9 mouse cellular contexts compared by ENCODE assay signal in the genomic region with DNA sequence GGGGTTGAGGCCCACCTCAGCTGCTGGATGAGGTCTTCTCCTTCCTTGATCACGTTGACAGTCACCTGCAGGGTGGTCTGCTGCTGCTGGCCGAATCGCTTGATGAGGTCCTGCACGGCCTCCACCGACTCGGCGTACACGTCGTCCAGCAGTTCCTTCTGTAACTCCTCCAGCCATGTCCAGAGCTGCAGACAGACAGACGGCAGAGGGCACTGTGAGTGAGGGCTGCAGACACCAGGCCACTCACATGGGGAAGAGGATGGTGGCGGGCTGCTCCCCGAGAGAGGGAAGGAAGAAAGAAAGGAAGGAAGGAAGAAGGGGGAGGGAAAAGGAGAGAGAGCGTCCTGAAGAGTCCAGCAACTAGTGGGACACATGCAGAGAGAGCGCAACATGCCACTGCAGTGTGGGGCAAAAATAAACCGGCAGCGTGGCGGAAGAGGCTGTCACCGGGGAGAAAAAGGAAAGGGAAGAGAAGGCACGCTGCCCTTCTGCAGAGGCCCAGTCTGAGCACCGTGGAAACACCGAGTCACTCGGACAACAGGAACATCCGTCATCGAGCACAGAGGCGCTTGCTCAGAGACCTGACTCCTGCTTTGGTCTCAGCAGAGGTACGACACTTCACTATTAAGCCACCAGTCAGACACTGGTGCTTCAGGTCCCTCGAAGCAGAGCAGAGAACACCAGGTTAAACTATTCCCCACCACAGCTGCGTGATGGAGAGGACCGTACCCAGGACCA.
DNase-seq lines count a peak whose midpoint lies in the region; ATAC-seq and TF ChIP-seq lines count a peak whose summit lies in the region.
"Had no signal": no experiment of that assay in that cellular context is flagged by ENCODE, and none has a peak within 500 bp of the region (broad histone marks: within the 10 kb centered on the region; RNA-seq: fewer than 3 reads in every experiment).

No protein-coding gene starts in this region.

- H3K27ac ChIP-seq in cortical plate, adult 2 months (ENCODE audit: insufficient read depth, low read length): 0 out of 2 replicates have a peak overlapping the region, but pooled peaks have one; percentile 9
- no peak overlapping the region for H3K27ac ChIP-seq in hindbrain, embryonic 16.5 days (ENCODE audit: low read depth, low read length)
- no peak overlapping the region for H3K27ac ChIP-seq in forebrain, embryonic 11.5 days (ENCODE audit: low read depth, low read length)
- no peak overlapping the region for H3K27ac ChIP-seq in forebrain, embryonic 14.5 days (ENCODE audit: low read depth, low read length)
- H3K27ac ChIP-seq: neural tube, embryonic 12.5 days had no signal

- WGBS in hindbrain, embryonic 16.5 days: 57% methylated on average over 29 of the region's 29 CpGs
- 73% methylated on average over 29 of the region's 29 CpGs for WGBS in forebrain, embryonic 11.5 days
- WGBS in forebrain, embryonic 14.5 days: 63% methylated on average over 29 of the region's 29 CpGs

- peaks cover 16% of the 10 kb centered on the region for H3K4me1 ChIP-seq in cortical plate, adult 2 months (ENCODE audit: control insufficient read depth, insufficient read depth, low read length)
- H3K4me1 ChIP-seq in hindbrain, embryonic 16.5 days (ENCODE audit: control insufficient read depth, insufficient read depth, low read depth, low read length): peaks cover 8% of the 10 kb centered on the region; the same call in 1 of the 2 replicates
- no peaks in the 10 kb centered on the region for H3K4me1 ChIP-seq in forebrain, embryonic 11.5 days (replicated peaks; ENCODE audit: control insufficient read depth, insufficient read depth, low read length)
- no peaks in the 10 kb centered on the region for H3K4me1 ChIP-seq in forebrain, embryonic 14.5 days (ENCODE audit: control insufficient read depth, insufficient read depth, low read length)

- TF ChIP-seq POLR2A in cortical plate, adult 2 months (IDR thresholded peaks at IDR 0.05; ENCODE audit: extremely low read depth, insufficient read depth, low read length): no peak

- peak; percentile 16; the same call in 1 of the 2 replicates for TF ChIP-seq CTCF in cortical plate, adult 2 months (IDR thresholded peaks at IDR 0.05; ENCODE audit: extremely low read depth, insufficient read depth, low read length)

- H3K36me3 ChIP-seq in hindbrain, embryonic 16.5 days (ENCODE audit: control insufficient read depth, insufficient read depth, low read length): peaks cover 19% of the 10 kb centered on the region
- H3K36me3 ChIP-seq in forebrain, embryonic 11.5 days (ENCODE audit: control insufficient read depth, insufficient read depth, low read length): peaks cover 8% of the 10 kb centered on the region; the same call in 1 of the 2 replicates
- H3K36me3 ChIP-seq in forebrain, embryonic 14.5 days (ENCODE audit: control insufficient read depth, insufficient read depth, low read length): peaks cover 53% of the 10 kb centered on the region

- H3K4me2 ChIP-seq in hindbrain, embryonic 16.5 days (ENCODE audit: low read length): 0 out of 2 replicates have a peak overlapping the region, but pooled peaks have one; percentile 2
- no peak overlapping the region for H3K4me2 ChIP-seq in forebrain, embryonic 11.5 days (ENCODE audit: low read depth, low read length, severe bottlenecking)
- no peak overlapping the region for H3K4me2 ChIP-seq in forebrain, embryonic 14.5 days (ENCODE audit: low read length)
- H3K4me2 ChIP-seq: neural tube, embryonic 12.5 days had no signal

- no peak overlapping the region for H3K9ac ChIP-seq in hindbrain, embryonic 16.5 days (ENCODE audit: low read depth, low read length)
- H3K9ac ChIP-seq in forebrain, embryonic 11.5 days (ENCODE audit: low read length): no peak overlapping the region
- no peak overlapping the region for H3K9ac ChIP-seq in forebrain, embryonic 14.5 days (ENCODE audit: low read length)
- H3K9ac ChIP-seq: neural tube, embryonic 12.5 days had no signal

- no peaks in the 10 kb centered on the region for H3K27me3 ChIP-seq in hindbrain, embryonic 16.5 days (replicated peaks; ENCODE audit: control insufficient read depth, insufficient read depth, low read length)
- no peaks in the 10 kb centered on the region for H3K27me3 ChIP-seq in forebrain, embryonic 11.5 days (ENCODE audit: control insufficient read depth, insufficient read depth, low read length)
- no peaks in the 10 kb centered on the region for H3K27me3 ChIP-seq in forebrain, embryonic 14.5 days (replicated peaks; ENCODE audit: control insufficient read depth, insufficient read depth, low read length)
- H3K27me3 ChIP-seq: neural tube, embryonic 12.5 days had no signal

- H3K9me3 ChIP-seq in hindbrain, embryonic 16.5 days (ENCODE audit: control insufficient read depth, low read length): no peaks in the 10 kb centered on the region
- no peaks in the 10 kb centered on the region for H3K9me3 ChIP-seq in forebrain, embryonic 11.5 days (ENCODE audit: control insufficient read depth, low read length)
- H3K9me3 ChIP-seq in forebrain, embryonic 14.5 days (replicated peaks; ENCODE audit: control insufficient read depth, low read length): no peaks in the 10 kb centered on the region
- H3K9me3 ChIP-seq: neural tube, embryonic 12.5 days had no signal

- no peak for DNase-seq in frontal cortex, postnatal 36 days (ENCODE audit: low spot score in 2 of 2)
- DNase-seq in lung, postnatal 10 days: peak; percentile 15
- no peak for DNase-seq in forebrain, embryonic 11.5 days (ENCODE audit: low spot score)
- DNase-seq in adrenal gland, adult 8-10 months: no peak
- DNase-seq in forebrain, embryonic 14.5 days (ENCODE audit: low spot score): no peak

- peak; percentile 7; the same call in 1 of the 2 replicates for ATAC-seq in frontal cortex, adult (ENCODE audit: low TSS enrichment)
- 0 out of 2 replicates have a peak, but pooled peaks have one; percentile 10 for ATAC-seq in hindbrain, embryonic 16.5 days
- ATAC-seq in forebrain, embryonic 11.5 days (replicated peaks; ENCODE audit: low FRiP score): no peak
- ATAC-seq in forebrain, embryonic 14.5 days: no peak; the same call in 1 of the 2 replicates

- no peak overlapping the region for H3K4me3 ChIP-seq in cortical plate, adult 2 months (ENCODE audit: insufficient read depth, low read length)
- no peak overlapping the region for H3K4me3 ChIP-seq in hindbrain, embryonic 16.5 days (ENCODE audit: low read length)
- H3K4me3 ChIP-seq in forebrain, embryonic 11.5 days (ENCODE audit: low read depth, low read length): no peak overlapping the region
- no peak overlapping the region for H3K4me3 ChIP-seq in forebrain, embryonic 14.5 days (ENCODE audit: low read depth, low read length)
- H3K4me3 ChIP-seq: neural tube, embryonic 12.5 days had no signal

Comparison
In these comparisons a context has a peak if more than half of its experiments do, and no peak if none do; other contexts are left out.
1. ATAC-seq: peak in frontal cortex, adult (single experiment) and hindbrain, embryonic 16.5 days (single experiment); none in forebrain, embryonic 11.5 days (single experiment) and forebrain, embryonic 14.5 days (single experiment).